Comparison of ENCODE assay signal across 10 mouse cellular contexts in the genomic region with DNA sequence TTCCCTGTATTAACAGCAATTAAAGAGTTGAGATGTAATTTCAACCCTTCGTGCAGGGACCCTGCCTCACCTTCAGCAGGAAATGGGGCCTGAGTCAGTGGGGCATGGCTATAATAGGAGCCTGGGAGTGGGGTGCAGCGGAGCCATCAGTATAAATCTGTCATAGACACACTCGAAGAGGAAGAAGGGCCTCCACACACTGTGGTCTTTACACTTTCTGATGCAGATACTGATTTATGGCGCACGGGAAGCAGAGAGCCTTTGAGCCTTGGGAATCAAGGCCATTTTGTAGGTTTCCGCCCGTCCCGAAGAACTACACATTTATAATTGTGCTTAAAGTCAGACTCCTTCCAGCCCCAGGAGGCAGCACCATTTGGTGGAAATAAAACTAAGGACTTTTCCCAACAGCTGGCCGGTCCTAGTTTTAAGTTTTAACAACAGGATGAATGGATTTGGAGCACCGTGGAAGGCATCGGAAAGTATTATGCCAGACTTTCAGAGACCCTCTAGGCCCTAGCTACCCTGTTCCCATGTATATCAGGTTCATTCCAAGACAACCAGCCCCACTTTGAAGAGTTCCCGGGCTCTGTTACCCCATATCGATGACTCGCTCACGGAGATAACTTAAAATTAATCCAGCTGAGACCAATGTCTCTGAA. TPM values are rescaled to one million over a fixed set of nuclear protein-coding genes. Genes with fewer than 3 reads are reported as not detected.
DNase-seq lines count a peak whose midpoint lies in the region; ATAC-seq and TF ChIP-seq lines count a peak whose summit lies in the region.
"Had no signal": no experiment of that assay in that cellular context is flagged by ENCODE, and none has a peak within 500 bp of the region (broad histone marks: within the 10 kb centered on the region; RNA-seq: fewer than 3 reads in every experiment).

No protein-coding gene starts in this region.

- no peak overlapping the region for H3K4me3 ChIP-seq in heart, embryonic 15.5 days
- H3K4me3 ChIP-seq in stomach, embryonic 15.5 days (replicated peaks), result no peak overlapping the region
- H3K4me3 ChIP-seq in stomach, postnatal 0 days (ENCODE audit: low read depth, low read length), result no peak overlapping the region
- no peak overlapping the region for H3K4me3 ChIP-seq in intestine, embryonic 15.5 days (replicated peaks)
- no peak overlapping the region for H3K4me3 ChIP-seq in stomach, embryonic 16.5 days (replicated peaks; ENCODE audit: low read length)
- H3K4me3 ChIP-seq: forebrain, embryonic 15.5 days had no signal

- H3K27me3 ChIP-seq in heart, embryonic 15.5 days, result no peaks in the 10 kb centered on the region
- H3K27me3 ChIP-seq in stomach, embryonic 15.5 days (replicated peaks), result no peaks in the 10 kb centered on the region
- no peaks in the 10 kb centered on the region for H3K27me3 ChIP-seq in stomach, postnatal 0 days (ENCODE audit: control insufficient read depth, insufficient read depth, low read length)
- no peaks in the 10 kb centered on the region for H3K27me3 ChIP-seq in intestine, embryonic 15.5 days (replicated peaks)
- no peaks in the 10 kb centered on the region for H3K27me3 ChIP-seq in stomach, embryonic 16.5 days (ENCODE audit: control insufficient read depth, insufficient read depth, low read length)

- no peak for DNase-seq in heart, adult 18-20 months
- no peak for DNase-seq in stomach, postnatal 0 days (ENCODE audit: low spot score)
- no peak for DNase-seq in thymus, postnatal 14 days
- DNase-seq in left cerebral cortex, adult 8-10 months (ENCODE audit: low spot score in 2 of 2), result no peak
- DNase-seq: cerebellum, adult 2 months had no signal

- no peak overlapping the region for H3K4me2 ChIP-seq in heart, embryonic 15.5 days
- H3K4me2 ChIP-seq in stomach, embryonic 15.5 days, result no peak overlapping the region
- H3K4me2 ChIP-seq in stomach, postnatal 0 days (replicated peaks; ENCODE audit: low read depth), result no peak overlapping the region
- peak overlapping the region; percentile 26; the same call in 1 of the 2 replicates for H3K4me2 ChIP-seq in intestine, embryonic 15.5 days (replicated peaks)
- no peak overlapping the region for H3K4me2 ChIP-seq in stomach, embryonic 16.5 days (ENCODE audit: low read depth, low read length)

- H3K9ac ChIP-seq in heart, embryonic 15.5 days, result no peak overlapping the region
- no peak overlapping the region for H3K9ac ChIP-seq in stomach, embryonic 15.5 days
- H3K9ac ChIP-seq in stomach, postnatal 0 days (ENCODE audit: low read length), result no peak overlapping the region
- no peak overlapping the region for H3K9ac ChIP-seq in intestine, embryonic 15.5 days
- H3K9ac ChIP-seq in stomach, embryonic 16.5 days (ENCODE audit: low read length), result 0 out of 2 replicates have a peak overlapping the region, but pooled peaks have one; percentile 18
- H3K9ac ChIP-seq: forebrain, embryonic 15.5 days had no signal

- TF ChIP-seq EP300 in stomach, postnatal 0 days (optimal IDR thresholded peaks at IDR 0.05), result no peak

- TF ChIP-seq CTCF in stomach, postnatal 0 days (IDR thresholded peaks at IDR 0.05; ENCODE audit: low read depth), result no peak

- no peaks in the 10 kb centered on the region for H3K9me3 ChIP-seq in heart, embryonic 15.5 days (replicated peaks)
- no peaks in the 10 kb centered on the region for H3K9me3 ChIP-seq in stomach, embryonic 15.5 days
- H3K9me3 ChIP-seq in stomach, postnatal 0 days (ENCODE audit: control insufficient read depth, low read length), result no peaks in the 10 kb centered on the region
- H3K9me3 ChIP-seq in intestine, embryonic 15.5 days, result no peaks in the 10 kb centered on the region
- no peaks in the 10 kb centered on the region for H3K9me3 ChIP-seq in stomach, embryonic 16.5 days (replicated peaks; ENCODE audit: control insufficient read depth, low read length)
- H3K9me3 ChIP-seq: forebrain, embryonic 15.5 days had no signal

- H3K27ac ChIP-seq in heart, embryonic 15.5 days, result peak overlapping the region; percentile 70
- H3K27ac ChIP-seq in stomach, embryonic 15.5 days, result peak overlapping the region; percentile 57
- no peak overlapping the region for H3K27ac ChIP-seq in stomach, postnatal 0 days (replicated peaks)
- peak overlapping the region; percentile 74 for H3K27ac ChIP-seq in intestine, embryonic 15.5 days
- H3K27ac ChIP-seq in stomach, embryonic 16.5 days (ENCODE audit: low read length), result peak overlapping the region; percentile 66
- H3K27ac ChIP-seq: forebrain, embryonic 15.5 days had no signal

- no peak for ATAC-seq in heart, embryonic 15.5 days (replicated peaks; ENCODE audit: insufficient number of reproducible peaks, insufficient read depth, low FRiP score, low read depth)
- no peak for ATAC-seq in stomach, embryonic 15.5 days (ENCODE audit: insufficient read depth, low FRiP score, low read depth)
- ATAC-seq in stomach, postnatal 0 days (ENCODE audit: low FRiP score, low TSS enrichment), result no peak
- peak; percentile 37 for ATAC-seq in intestine, embryonic 15.5 days
- ATAC-seq in stomach, embryonic 16.5 days (ENCODE audit: insufficient read depth, low FRiP score), result no peak

- WGBS in heart, embryonic 15.5 days, result 73% methylated on average over 15 of the region's 15 CpGs
- 51% methylated on average over 15 of the region's 15 CpGs for WGBS in stomach, embryonic 15.5 days
- 56% methylated on average over 15 of the region's 15 CpGs for WGBS in stomach, postnatal 0 days
- 33% methylated on average over 15 of the region's 15 CpGs for WGBS in intestine, embryonic 15.5 days
- 43% methylated on average over 15 of the region's 15 CpGs for WGBS in stomach, embryonic 16.5 days

- peaks cover 66% of the 10 kb centered on the region for H3K4me1 ChIP-seq in heart, embryonic 15.5 days (replicated peaks)
- H3K4me1 ChIP-seq in stomach, embryonic 15.5 days, result peaks cover 34% of the 10 kb centered on the region
- no peaks in the 10 kb centered on the region for H3K4me1 ChIP-seq in stomach, postnatal 0 days (replicated peaks; ENCODE audit: control insufficient read depth, insufficient read depth)
- peaks cover 74% of the 10 kb centered on the region for H3K4me1 ChIP-seq in intestine, embryonic 15.5 days (replicated peaks)
- H3K4me1 ChIP-seq in stomach, embryonic 16.5 days (ENCODE audit: control insufficient read depth, insufficient read depth, low read length), result peaks cover 53% of the 10 kb centered on the region

- no peaks in the 10 kb centered on the region for H3K36me3 ChIP-seq in heart, embryonic 15.5 days
- H3K36me3 ChIP-seq in stomach, embryonic 15.5 days, result no peaks in the 10 kb centered on the region
- no peaks in the 10 kb centered on the region for H3K36me3 ChIP-seq in stomach, postnatal 0 days (ENCODE audit: control insufficient read depth, insufficient read depth, low read length)
- no peaks in the 10 kb centered on the region for H3K36me3 ChIP-seq in intestine, embryonic 15.5 days
- H3K36me3 ChIP-seq in stomach, embryonic 16.5 days (ENCODE audit: control insufficient read depth, insufficient read depth, low read length), result no peaks in the 10 kb centered on the region
- H3K36me3 ChIP-seq: forebrain, embryonic 15.5 days had no signal

RNA-seq across cellular contexts. Expression of a gene that starts 55.2 kb away (rescaled TPM):
- 2.8 and 3.3 TPM in 2 replicates for polyA plus RNA-seq in heart, embryonic 15.5 days (2015; fragmentation: Nextera tagmentation; extraction: Ambion mirVana)
- not detected for total RNA-seq in heart, adult 18-20 months (2021)
- polyA plus RNA-seq in stomach, embryonic 15.5 days (2015; fragmentation: Nextera tagmentation; extraction: Ambion mirVana), result 29.3 TPM in 2 replicates
- polyA plus RNA-seq in stomach, postnatal 0 days (2015; fragmentation: Nextera tagmentation; extraction: Ambion mirVana), result 3.1 and 3.6 TPM in 2 replicates
- polyA plus RNA-seq in intestine, embryonic 15.5 days (2015; fragmentation: Nextera tagmentation; extraction: Ambion mirVana), result 33.9 and 41.2 TPM in 2 replicates
- polyA plus RNA-seq in stomach, embryonic 16.5 days (2015; fragmentation: Nextera tagmentation; extraction: Ambion mirVana), result 15.8 and 17.7 TPM in 2 replicates
- total RNA-seq in left cerebral cortex, adult 8-10 months (2022), result under 1 TPM; 0.19 to 0.38 (median 0.23) TPM
